Mouse (Mus musculus): ENCODE results near the gene Slc38a9. TPM values are rescaled to one million over a fixed set of nuclear protein-coding genes. Genes with fewer than 3 reads are reported as not detected.

Gene Slc38a9
- polyA plus RNA-seq, 1 experiment = 68.8 TPM

DNA sequence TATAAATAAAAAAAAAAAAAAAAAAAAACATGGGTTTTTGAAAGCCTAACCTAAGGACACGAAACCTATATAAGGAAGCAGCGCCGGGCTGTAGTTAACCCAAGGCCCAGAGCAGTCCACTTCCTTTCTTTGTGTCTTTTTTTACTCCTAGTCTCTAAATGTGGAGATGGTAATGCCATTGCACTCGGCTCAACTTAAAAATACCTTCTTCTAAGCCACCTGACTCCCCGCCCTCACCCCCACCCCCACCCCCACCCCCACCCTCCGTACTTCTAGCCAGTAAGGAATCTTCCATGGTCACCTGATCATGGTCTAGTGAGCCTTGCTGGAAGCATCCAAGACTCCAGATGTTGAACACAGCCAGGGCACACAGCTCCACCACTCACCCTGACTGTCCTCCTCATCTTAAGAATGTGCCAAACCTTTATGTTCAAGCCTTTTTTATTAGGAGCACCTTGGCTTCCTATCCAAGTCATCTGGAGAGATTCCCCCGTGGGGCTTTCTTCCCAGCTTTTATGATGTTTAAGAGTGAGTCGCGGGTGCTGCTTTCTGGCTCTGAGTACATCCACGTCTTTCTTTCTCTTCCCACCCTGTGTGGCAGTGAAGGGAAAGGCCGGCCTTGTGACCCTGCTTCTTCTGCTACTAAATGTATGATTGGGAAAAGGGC, 91.9 kb downstream of the Slc38a9 start:
- H3K36me3 ChIP-seq (ENCODE audit: control insufficient read depth, insufficient read depth, low read length) = no peaks in the 10 kb centered on the region
- TF ChIP-seq CTCF (IDR thresholded peaks at IDR 0.05; ENCODE audit: control insufficient read depth, insufficient read depth, insufficient replicate concordance, low read depth, low read length) = no peak
- no peak for TF ChIP-seq POLR2A (IDR thresholded peaks at IDR 0.05; ENCODE audit: control insufficient read depth, low read depth, low read length)
- no peak overlapping the region for H3K4me3 ChIP-seq (ENCODE audit: control insufficient read depth, low read depth, low read length)
- peaks cover 8% of the 10 kb centered on the region for H3K4me1 ChIP-seq (ENCODE audit: control insufficient read depth, insufficient read depth, low read length)
- H3K27ac ChIP-seq (ENCODE audit: control insufficient read depth, insufficient read depth, low read depth, low read length) = no peak overlapping the region
- H3K27me3 ChIP-seq (ENCODE audit: control insufficient read depth, insufficient read depth, low read length) = no peaks in the 10 kb centered on the region

DNA sequence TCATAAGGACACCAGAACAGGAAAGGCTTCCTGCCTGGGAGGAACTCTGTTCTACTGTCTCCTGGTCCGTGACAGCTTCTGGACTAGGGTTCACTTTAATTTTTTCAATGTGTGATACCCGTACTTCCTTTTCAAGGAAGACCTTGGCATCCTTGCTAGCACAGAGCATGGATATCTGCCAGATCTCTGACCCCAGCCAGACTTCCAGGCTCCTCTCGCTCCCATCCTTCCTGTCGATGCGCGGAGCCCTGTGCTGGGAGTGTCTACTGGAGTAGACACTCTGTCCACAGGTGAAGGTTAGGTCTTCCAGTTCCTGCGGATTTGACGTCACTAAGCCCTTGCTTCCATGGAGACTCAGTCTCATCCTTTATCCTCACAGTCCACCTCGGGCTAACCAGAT, 93.0 kb downstream of the Slc38a9 start:
- Histone ChIP-seq H3K36me3 (ENCODE audit: control insufficient read depth, insufficient read depth, low read length) (no peaks in the 10 kb centered on the region), H3K4me1 (ENCODE audit: control insufficient read depth, insufficient read depth, low read length) (peaks cover 8% of the 10 kb centered on the region), H3K4me3 (ENCODE audit: control insufficient read depth, low read depth, low read length) (no peak overlapping the region), H3K27me3 (ENCODE audit: control insufficient read depth, insufficient read depth, low read length) (no peaks in the 10 kb centered on the region), H3K27ac (ENCODE audit: control insufficient read depth, insufficient read depth, low read depth, low read length) (no peak overlapping the region)
- TF ChIP-seq POLR2A (IDR thresholded peaks at IDR 0.05; ENCODE audit: control insufficient read depth, low read depth, low read length) (no peak), CTCF (IDR thresholded peaks at IDR 0.05; ENCODE audit: control insufficient read depth, insufficient read depth, insufficient replicate concordance, low read depth, low read length) (no peak)

DNA sequence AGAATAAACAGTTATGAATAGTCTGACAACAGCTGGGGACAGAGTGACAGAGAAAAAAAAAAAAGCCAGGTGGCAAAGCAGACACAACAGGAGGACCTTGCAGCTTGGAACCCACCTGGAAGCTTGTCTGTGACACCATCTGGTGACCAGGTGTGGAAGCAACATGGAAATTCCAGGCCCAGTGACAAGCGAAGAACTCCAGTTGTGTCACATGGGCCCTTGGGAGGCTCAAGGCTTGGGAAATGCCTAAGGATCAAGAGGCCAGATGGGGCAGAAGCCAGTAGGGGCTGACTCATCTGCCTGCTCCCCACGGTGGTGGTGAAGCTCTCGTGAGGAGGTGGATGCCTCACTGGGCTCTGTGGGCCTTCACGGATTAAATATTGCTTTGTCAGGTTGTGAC, 94.3 kb downstream of the Slc38a9 start:
- H3K4me3 ChIP-seq (ENCODE audit: control insufficient read depth, low read depth, low read length) = no peak overlapping the region
- peaks cover 8% of the 10 kb centered on the region for H3K4me1 ChIP-seq (ENCODE audit: control insufficient read depth, insufficient read depth, low read length)
- TF ChIP-seq POLR2A (IDR thresholded peaks at IDR 0.05; ENCODE audit: control insufficient read depth, low read depth, low read length) (no peak), CTCF (IDR thresholded peaks at IDR 0.05; ENCODE audit: control insufficient read depth, insufficient read depth, insufficient replicate concordance, low read depth, low read length) (no peak)
- no peak overlapping the region for H3K27ac ChIP-seq (ENCODE audit: control insufficient read depth, insufficient read depth, low read depth, low read length)
- H3K36me3 ChIP-seq (ENCODE audit: control insufficient read depth, insufficient read depth, low read length) = no peaks in the 10 kb centered on the region
- H3K27me3 ChIP-seq (ENCODE audit: control insufficient read depth, insufficient read depth, low read length) = no peaks in the 10 kb centered on the region

DNA sequence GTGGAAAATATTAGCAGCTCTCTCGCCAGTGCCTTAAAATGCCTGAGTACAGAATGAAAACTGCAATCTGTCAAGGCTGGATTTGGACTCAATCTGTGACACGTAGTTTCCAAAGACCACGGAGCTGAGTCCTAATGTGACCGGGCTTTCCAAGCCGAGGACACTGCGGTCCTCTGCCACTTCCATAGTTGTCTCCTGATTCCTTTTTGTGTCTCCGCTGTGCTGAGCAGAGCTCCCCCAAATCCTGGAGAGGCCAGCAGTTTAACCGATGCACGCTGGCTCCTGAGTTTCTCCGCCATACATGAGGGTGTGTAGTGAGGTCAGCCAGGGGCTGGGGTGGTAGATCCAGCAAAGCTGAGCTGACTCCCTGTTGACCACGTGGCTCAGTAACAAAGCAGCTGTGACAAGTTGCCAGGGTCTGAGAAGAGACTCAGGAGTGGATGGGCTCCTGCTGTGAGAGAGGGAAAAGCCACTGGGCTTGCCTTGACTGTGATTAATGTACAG, 95.0 kb downstream of the Slc38a9 start:
- H3K36me3 ChIP-seq (ENCODE audit: control insufficient read depth, insufficient read depth, low read length) = no peaks in the 10 kb centered on the region
- peaks cover 8% of the 10 kb centered on the region for H3K4me1 ChIP-seq (ENCODE audit: control insufficient read depth, insufficient read depth, low read length)
- no peaks in the 10 kb centered on the region for H3K27me3 ChIP-seq (ENCODE audit: control insufficient read depth, insufficient read depth, low read length)
- TF ChIP-seq CTCF (IDR thresholded peaks at IDR 0.05; ENCODE audit: control insufficient read depth, insufficient read depth, insufficient replicate concordance, low read depth, low read length) (no peak), POLR2A (IDR thresholded peaks at IDR 0.05; ENCODE audit: control insufficient read depth, low read depth, low read length) (no peak)
- H3K4me3 ChIP-seq (ENCODE audit: control insufficient read depth, low read depth, low read length) = no peak overlapping the region
- no peak overlapping the region for H3K27ac ChIP-seq (ENCODE audit: control insufficient read depth, insufficient read depth, low read depth, low read length)

DNA sequence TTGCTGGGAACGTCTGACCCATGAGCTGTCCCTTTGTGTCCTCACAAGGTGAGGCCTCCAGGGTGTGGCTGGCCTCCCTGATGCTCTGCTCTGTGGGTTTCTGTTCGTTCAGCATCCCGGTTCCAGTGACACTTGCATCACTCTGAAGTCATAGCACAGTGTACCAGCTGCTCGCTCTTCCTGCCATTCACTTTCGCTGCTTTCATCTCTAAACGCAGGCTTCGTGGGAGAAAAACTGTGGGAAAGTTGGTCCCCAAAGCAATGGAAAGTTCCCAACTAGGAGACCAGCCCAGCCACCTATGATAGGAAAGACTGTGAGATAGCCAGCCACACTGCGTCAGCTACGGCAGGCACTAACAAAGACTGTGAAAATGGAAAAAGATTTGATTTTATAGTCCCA, 96.8 kb downstream of the Slc38a9 start:
- H3K27me3 ChIP-seq (ENCODE audit: control insufficient read depth, insufficient read depth, low read length) = no peaks in the 10 kb centered on the region
- TF ChIP-seq POLR2A (IDR thresholded peaks at IDR 0.05; ENCODE audit: control insufficient read depth, low read depth, low read length) = no peak
- no peak for TF ChIP-seq CTCF (IDR thresholded peaks at IDR 0.05; ENCODE audit: control insufficient read depth, insufficient read depth, insufficient replicate concordance, low read depth, low read length)
- peaks cover 2% of the 10 kb centered on the region; the same call in 1 of the 2 replicates for H3K4me1 ChIP-seq (ENCODE audit: control insufficient read depth, insufficient read depth, low read length)
- H3K36me3 ChIP-seq (ENCODE audit: control insufficient read depth, insufficient read depth, low read length) = no peaks in the 10 kb centered on the region
- H3K4me3 ChIP-seq (ENCODE audit: control insufficient read depth, low read depth, low read length) = no peak overlapping the region
- no peak overlapping the region for H3K27ac ChIP-seq (ENCODE audit: control insufficient read depth, insufficient read depth, low read depth, low read length)

DNA sequence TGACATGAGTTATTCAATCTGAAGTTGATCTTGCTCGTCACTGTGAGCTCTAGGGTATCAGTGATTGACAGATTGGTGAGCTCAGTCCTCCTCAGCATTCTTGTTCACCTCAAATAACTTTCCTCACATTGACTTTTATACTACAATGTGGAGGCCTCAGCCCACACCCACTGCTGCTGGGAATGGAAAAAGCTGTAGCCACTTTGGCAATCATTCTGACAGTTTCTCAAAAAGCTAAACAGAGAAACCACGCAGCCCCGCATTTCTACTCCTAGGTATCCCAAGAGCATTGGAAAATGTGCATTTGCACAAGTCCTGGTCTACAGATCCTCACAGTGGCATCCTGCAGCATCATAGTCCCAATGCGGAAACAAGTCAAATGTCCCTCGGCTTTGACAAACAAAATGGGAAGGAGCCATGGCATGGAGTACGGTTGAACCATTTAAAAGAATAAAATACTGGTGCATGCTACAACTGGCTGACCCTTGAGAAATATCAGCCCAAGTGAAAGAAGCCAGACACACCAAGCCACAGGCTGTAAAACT, 98.1 kb downstream of the Slc38a9 start:
- no peaks in the 10 kb centered on the region for H3K36me3 ChIP-seq (ENCODE audit: control insufficient read depth, insufficient read depth, low read length)
- no peak overlapping the region for H3K4me3 ChIP-seq (ENCODE audit: control insufficient read depth, low read depth, low read length)
- no peak overlapping the region for H3K27ac ChIP-seq (ENCODE audit: control insufficient read depth, insufficient read depth, low read depth, low read length)
- H3K27me3 ChIP-seq (ENCODE audit: control insufficient read depth, insufficient read depth, low read length) = no peaks in the 10 kb centered on the region
- no peak for TF ChIP-seq POLR2A (IDR thresholded peaks at IDR 0.05; ENCODE audit: control insufficient read depth, low read depth, low read length)
- no peak for TF ChIP-seq CTCF (IDR thresholded peaks at IDR 0.05; ENCODE audit: control insufficient read depth, insufficient read depth, insufficient replicate concordance, low read depth, low read length)
- no peaks in the 10 kb centered on the region for H3K4me1 ChIP-seq (ENCODE audit: control insufficient read depth, insufficient read depth, low read length)

DNA sequence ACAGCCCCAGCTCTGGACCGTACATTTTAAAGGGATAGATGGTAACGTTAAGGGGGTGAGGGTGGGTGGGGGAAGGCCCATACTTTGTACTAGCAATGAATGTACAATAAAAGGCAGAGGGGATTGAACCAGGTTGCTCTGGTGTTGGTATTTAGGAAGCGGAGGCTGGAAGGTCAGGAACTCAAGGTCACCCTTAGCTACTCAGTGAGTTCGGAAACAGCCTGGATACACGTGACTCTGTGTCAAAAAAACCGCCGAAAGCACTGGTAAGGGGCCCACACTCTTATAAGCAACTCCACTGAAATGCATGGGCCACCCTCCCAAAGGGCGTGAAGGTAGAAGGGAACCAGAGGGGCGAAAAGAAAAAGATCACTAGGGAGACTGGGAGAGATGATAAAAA, 98.8 kb downstream of the Slc38a9 start:
- Histone ChIP-seq H3K4me1 (ENCODE audit: control insufficient read depth, insufficient read depth, low read length) (no peaks in the 10 kb centered on the region), H3K36me3 (ENCODE audit: control insufficient read depth, insufficient read depth, low read length) (no peaks in the 10 kb centered on the region), H3K27me3 (ENCODE audit: control insufficient read depth, insufficient read depth, low read length) (no peaks in the 10 kb centered on the region), H3K4me3 (ENCODE audit: control insufficient read depth, low read depth, low read length) (no peak overlapping the region), H3K27ac (ENCODE audit: control insufficient read depth, insufficient read depth, low read depth, low read length) (no peak overlapping the region)
- TF ChIP-seq CTCF (IDR thresholded peaks at IDR 0.05; ENCODE audit: control insufficient read depth, insufficient read depth, insufficient replicate concordance, low read depth, low read length) = no peak

Measured in testis, adult 2 months (tissue).